Mouse (Mus musculus): ENCODE measurements around the gene Stxbp3.

DNA sequence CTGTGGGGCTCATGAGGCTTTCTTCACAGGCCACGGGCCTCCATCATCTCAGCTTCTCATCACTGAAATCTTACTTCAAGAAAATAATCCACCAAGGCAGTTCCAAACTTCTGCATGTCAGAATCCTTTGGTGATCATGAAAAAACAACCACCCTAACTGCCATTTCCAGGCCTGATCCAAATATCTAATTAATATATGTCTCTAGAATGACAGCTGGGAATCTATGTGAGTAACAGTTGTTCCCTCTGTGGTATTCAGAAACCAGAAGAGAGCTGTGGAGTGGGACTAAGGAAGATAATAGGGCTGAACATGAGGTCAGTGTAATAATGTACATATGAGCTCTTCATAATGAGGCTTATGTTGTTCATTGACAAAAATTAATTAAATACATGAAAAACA is 12.9 kb upstream of the Stxbp3 start:
- TF ChIP-seq CTCF (IDR thresholded peaks at IDR 0.05 in 2 of 3, conservative IDR thresholded peaks at IDR 0.05 in 1 of 3; ENCODE audit: control insufficient read depth in 1 of 3, insufficient read depth in 1 of 3, low read depth in 2 of 3, low read length in 3 of 3, poor library complexity in 1 of 3, severe bottlenecking in 1 of 3): no peak
- no peak for TF ChIP-seq POLR2AphosphoS5 (IDR thresholded peaks at IDR 0.05; ENCODE audit: borderline replicate concordance, low read depth, low read length)
- no peak for TF ChIP-seq POLR2AphosphoS2 (IDR thresholded peaks at IDR 0.05; ENCODE audit: low read length)
- TF ChIP-seq POLR2A (IDR thresholded peaks at IDR 0.05; ENCODE audit: control insufficient read depth in 1 of 2, insufficient read depth in 1 of 2, low read depth in 1 of 2, low read length in 2 of 2, poor library complexity in 1 of 2): no peak
- no peak for TF ChIP-seq GATA1 (IDR thresholded peaks at IDR 0.05; ENCODE audit: low read depth, low read length)
- TF ChIP-seq HCFC1 (IDR thresholded peaks at IDR 0.05; ENCODE audit: low read depth, low read length): no peak
- TF ChIP-seq E2F4 (IDR thresholded peaks at IDR 0.05; ENCODE audit: borderline replicate concordance, low read depth, low read length): no peak
- no peak for TF ChIP-seq MAZ (IDR thresholded peaks at IDR 0.05; ENCODE audit: low read depth, low read length)
- TF ChIP-seq KAT2A (conservative IDR thresholded peaks at IDR 0.05; ENCODE audit: low read depth, low read length): no peak
- TF ChIP-seq EP300 (IDR thresholded peaks at IDR 0.05; ENCODE audit: low read depth in 1 of 2, low read length in 2 of 2): no peak
- no peak for TF ChIP-seq MAFK (IDR thresholded peaks at IDR 0.05; ENCODE audit: borderline replicate concordance, low read depth, low read length)
